Mouse (Mus musculus): Measurements from ENCODE around the gene Ddah1.

DNA sequence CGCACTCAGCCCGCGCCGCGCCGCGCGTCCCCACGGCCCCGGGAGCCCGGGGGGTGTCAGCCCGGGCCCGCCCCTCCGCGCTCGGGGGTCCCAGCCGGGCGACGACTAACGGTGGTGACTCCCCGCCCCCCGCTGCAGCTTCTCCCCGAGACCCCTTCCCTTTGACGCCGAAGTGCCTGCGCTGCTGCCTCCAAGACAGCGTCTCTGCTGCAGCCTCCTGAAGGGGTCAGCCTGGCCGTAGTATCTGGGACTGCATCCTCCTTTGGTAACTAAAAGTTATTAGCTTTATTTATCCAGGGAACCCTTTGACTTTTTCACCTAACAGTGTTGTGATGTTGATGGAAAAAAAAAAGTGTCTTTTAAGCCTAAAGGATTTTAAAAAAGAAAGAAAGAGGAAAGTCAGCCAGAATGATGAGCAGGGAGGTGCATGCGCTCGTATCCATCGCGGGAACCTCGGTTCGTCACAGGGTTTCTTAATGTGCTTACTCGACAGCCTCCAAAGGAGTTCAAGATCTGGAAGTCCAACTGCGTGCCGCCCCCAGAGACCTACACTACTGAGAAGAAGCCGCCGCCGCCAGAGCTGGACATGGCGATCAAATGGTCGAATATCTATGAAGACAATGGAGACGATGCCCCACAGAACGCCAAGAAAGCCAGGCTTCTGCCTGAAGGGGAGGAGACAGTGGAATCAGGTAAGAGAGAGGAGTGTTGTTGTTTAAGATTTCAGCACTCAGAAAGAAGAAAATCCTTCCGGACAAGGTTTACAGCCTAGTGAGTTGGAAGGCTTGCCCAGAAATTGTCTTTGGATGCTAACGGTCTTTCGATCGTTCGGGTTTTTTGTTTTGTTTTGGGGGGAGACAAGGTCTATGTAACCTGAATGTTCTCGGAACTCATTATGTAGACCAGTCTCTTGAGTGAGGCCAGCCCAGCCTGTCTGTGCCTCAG is 180.2 kb downstream of the Ddah1 start:
- TF ChIP-seq CTCF (IDR thresholded peaks at IDR 0.05; ENCODE audit: low read depth), result no peak
- TF ChIP-seq EP300 (optimal IDR thresholded peaks at IDR 0.05), result no peak
